Mouse (Mus musculus): ENCODE measurements at regions not wholly inside any gene's neighbourhood (a gene's known extent, or its start where the extent isn't known, plus 50 kb on each side); places are given as distances from the start of the nearest gene placed in this dataset.

- no peak for TF ChIP-seq POLR2A (IDR thresholded peaks at IDR 0.05; ENCODE audit: borderline replicate concordance, extremely low read depth, low read depth, low read length)
- no peak for TF ChIP-seq CTCF (IDR thresholded peaks at IDR 0.05; ENCODE audit: insufficient read depth, low read length)
These were observed 77.1 kb upstream of the Pdc start for GRCm38 (mm10) chr1:150242108-150242507.

Measured in lung, adult 2 months (tissue).